Mouse (Mus musculus) E14TG2a.4 (cell line): ENCODE data around the gene Ifrd2.

Source experiments
- CTCF ChIP-seq: conservative IDR thresholded peaks from 2 replicates; pipeline ENCODE4 v1.5.1; 2014; ENCODE audit warnings: low read length
- NANOG ChIP-seq: IDR thresholded peaks from 2 replicates; pipeline ENCODE4 v1.6.1; 2014; ENCODE audit warnings: borderline replicate concordance, low read length, mixed read lengths
- POU5F1 ChIP-seq: IDR thresholded peaks from 2 replicates; pipeline ENCODE4 v1.6.1; 2014; ENCODE audit warnings: low read length, borderline replicate concordance

DNA sequence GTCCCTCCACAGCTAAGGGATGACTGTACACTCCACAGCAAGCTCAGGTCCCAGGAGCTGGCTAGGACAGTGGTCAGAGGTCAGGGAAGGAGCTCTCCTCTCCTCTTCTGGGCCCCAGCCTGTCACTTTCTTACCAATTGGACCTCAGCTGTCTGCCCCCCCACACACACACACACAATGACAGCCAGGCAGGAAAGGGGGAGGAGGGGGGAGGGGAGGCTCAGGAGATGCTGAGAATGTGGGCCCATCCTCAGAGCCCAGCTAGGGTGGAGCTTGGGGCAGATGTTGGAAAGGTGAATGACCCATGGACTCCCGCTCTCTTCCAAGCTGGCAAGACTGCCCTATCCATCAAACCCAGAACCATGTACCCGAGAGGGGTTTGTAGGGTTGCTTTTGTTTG, 19.6 kb downstream of the Ifrd2 start:
- TF ChIP-seq CTCF (no peak), POU5F1 (no peak), NANOG (no peak)
